Mouse (Mus musculus): Measurements from ENCODE around the gene Ctag2. TPM values are rescaled to one million over a fixed set of nuclear protein-coding genes. Genes with fewer than 3 reads are reported as not detected.

Ctag2 gene
- 0.22 TPM in 1 of 2 replicates, not detected in the other for polyA plus RNA-seq (2012; rRNA removed)

- WGBS, result 89% methylated on average over 7 of the region's 7 CpGs
- no peak for TF ChIP-seq CTCF (conservative IDR thresholded peaks at IDR 0.05; ENCODE audit: insufficient read depth, insufficient read length, low read depth, low read length)
- TF ChIP-seq POLR2A (IDR thresholded peaks at IDR 0.05; ENCODE audit: low read depth, low read length), result no peak
- DNase-seq, result no peak
Measured at GRCm38 (mm10) chrX:65047344-65047743, at the start of gene Ctag2. Gene Ctag2 (plus strand): TSS chrX:65047644.

More at GRCm38 (mm10) chrX:65047344-65047743, at the start of gene Ctag2:
- H3K4me3 ChIP-seq (ENCODE audit: insufficient read depth, low read depth, low read length), result no peak within 1 kb of the TSS
- H3K27ac ChIP-seq (ENCODE audit: insufficient read depth, low read depth, low read length), result no peak within 1 kb of the TSS
- H3K36me3 ChIP-seq (ENCODE audit: control insufficient read depth, insufficient read depth, low read length), result no peaks in the 10 kb centered on the region
- no peaks in the 10 kb centered on the region for H3K27me3 ChIP-seq (replicated peaks; ENCODE audit: control insufficient read depth, insufficient read depth, low read length)
- H3K4me1 ChIP-seq (ENCODE audit: control insufficient read depth, insufficient read depth, low read length), result no peaks in the 10 kb centered on the region
